Mouse (Mus musculus) bone marrow, adult 2 months (tissue): ENCODE measurements around the gene Sag.

ENCODE experiments used
- CTCF ChIP-seq: fragments of 200-500 bp; IDR thresholded peaks from 2 replicates; pipeline ENCODE4 v1.5.1; 2011; ENCODE audit warnings: low read length, control low read depth; ENCODE audit not compliant: control insufficient read depth, insufficient read depth
- POLR2A ChIP-seq: fragments of 200-500 bp; IDR thresholded peaks from 2 replicates; pipeline ENCODE4 v1.6.1; 2011; ENCODE audit warnings: low read depth, mild to moderate bottlenecking, control low read depth, low read length, borderline replicate concordance; ENCODE audit not compliant: control insufficient read depth

DNA sequence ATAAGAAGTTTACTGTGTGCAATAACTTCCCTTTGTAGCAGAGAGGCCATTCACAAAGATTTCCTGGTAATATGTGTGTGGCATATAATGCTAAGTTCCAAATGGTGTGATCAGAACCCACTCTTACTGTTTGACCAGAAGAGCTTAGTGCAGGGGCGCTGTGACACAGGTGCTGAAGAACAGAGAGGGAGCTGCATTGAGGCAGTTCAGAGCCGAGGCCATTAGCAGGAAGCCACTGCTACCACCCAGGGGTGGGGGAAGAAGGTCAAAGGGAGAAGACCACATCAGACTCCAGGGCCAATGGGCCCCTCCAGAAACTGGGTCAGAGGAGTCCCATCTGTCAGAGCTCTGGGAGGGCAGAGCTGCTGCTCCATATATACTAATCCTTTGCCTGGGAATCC lies 51.4 kb downstream of the Sag start:
- TF ChIP-seq CTCF: 0 out of 2 replicates have a peak, but pooled peaks have one; percentile 3
- TF ChIP-seq POLR2A: no peak
